Mouse (Mus musculus) myocyte (in vitro differentiated cells): ENCODE measurements around the gene Tssc4. TPM values are rescaled to one million over a fixed set of nuclear protein-coding genes. Genes with fewer than 3 reads are reported as not detected.

Experiments
- H3K27me3 ChIP-seq: one replicate; pipeline ENCODE4 v1.6.1; 2011; ENCODE audit not compliant: control insufficient read depth, insufficient read depth, insufficient read length
- H3K36me3 ChIP-seq: one replicate; pipeline ENCODE4 v1.6.1; 2011; ENCODE audit not compliant: control insufficient read depth, insufficient read depth
- H3K4me2 ChIP-seq: one replicate; pipeline ENCODE4 v1.6.1; 2011; ENCODE audit warnings: low read depth, control low read depth
- H3K4me3 ChIP-seq: one replicate; pipeline ENCODE4 v1.5.1; 2011; ENCODE audit warnings: mild to moderate bottlenecking, control low read depth, moderate library complexity
- H3K79me2 ChIP-seq: one replicate; pipeline ENCODE4 v1.6.1; 2011; ENCODE audit not compliant: control insufficient read depth, insufficient read depth
- H3ac ChIP-seq: one replicate; pipeline ENCODE4 v1.6.1; 2011; ENCODE audit not compliant: control insufficient read depth, insufficient read length
- CEBPB ChIP-seq: IDR thresholded peaks from 2 replicates; pipeline ENCODE4 v1.6.1; 2011; ENCODE audit warnings: mild to moderate bottlenecking, moderate library complexity; ENCODE audit not compliant: poor library complexity, insufficient read depth, severe bottlenecking
- E2F4 ChIP-seq: IDR thresholded peaks from one replicate; pipeline ENCODE4 v1.6.1; 2011; ENCODE audit warnings: mild to moderate bottlenecking, control low read depth, moderate library complexity; ENCODE audit not compliant: insufficient read depth
- MAX ChIP-seq: IDR thresholded peaks from one replicate; pipeline ENCODE4 v1.6.1; 2011; ENCODE audit warnings: low read depth, mild to moderate bottlenecking, control low read depth
- MYOD1 ChIP-seq, 3 experiments: IDR thresholded peaks; one replicate each; pipeline ENCODE4 v1.6.1; 2011; ENCODE audit warnings: control low read depth in 2 of 3, low read depth in 2 of 3, mild to moderate bottlenecking in 2 of 3, moderate library complexity in 1 of 3; ENCODE audit not compliant: insufficient read length in 2 of 3, control insufficient read depth in 1 of 3
- MYOG ChIP-seq, 3 experiments: IDR thresholded peaks; one replicate each; pipeline ENCODE4 v1.6.1; 2011; ENCODE audit warnings: control low read depth in 2 of 3, low read depth in 2 of 3, mild to moderate bottlenecking in 2 of 3; ENCODE audit not compliant: insufficient read length in 2 of 3, control insufficient read depth in 1 of 3, insufficient read depth in 1 of 3
- POLR2A ChIP-seq: IDR thresholded peaks from one replicate; pipeline ENCODE4 v1.6.1; 2011; ENCODE audit warnings: low read depth, mild to moderate bottlenecking, control low read depth, moderate library complexity; ENCODE audit not compliant: insufficient read length
- POLR2AphosphoS2 ChIP-seq: IDR thresholded peaks from one replicate; pipeline ENCODE4 v1.6.1; 2011; ENCODE audit warnings: low read depth, control low read depth; ENCODE audit not compliant: insufficient read length
- REST ChIP-seq: IDR thresholded peaks from one replicate; pipeline ENCODE4 v1.6.1; 2011; ENCODE audit warnings: mild to moderate bottlenecking, control low read depth, moderate library complexity; ENCODE audit not compliant: insufficient read depth, insufficient read length
- SRF ChIP-seq: IDR thresholded peaks from one replicate; pipeline ENCODE4 v1.6.1; 2011; ENCODE audit warnings: low read depth; ENCODE audit not compliant: control insufficient read depth, insufficient read length
- TCF12 ChIP-seq: IDR thresholded peaks from one replicate; pipeline ENCODE4 v1.6.1; 2011; ENCODE audit warnings: mild to moderate bottlenecking, control low read depth; ENCODE audit not compliant: poor library complexity, insufficient read depth, severe bottlenecking
- TCF3 ChIP-seq: IDR thresholded peaks from one replicate; pipeline ENCODE4 v1.6.1; 2011; ENCODE audit warnings: low read depth, control low read depth; ENCODE audit not compliant: insufficient read length
- USF1 ChIP-seq: IDR thresholded peaks from one replicate; pipeline ENCODE4 v1.6.1; 2011; ENCODE audit warnings: low read depth, mild to moderate bottlenecking, control low read depth, moderate library complexity
- polyA plus RNA-seq: library from polyadenylated mRNA; unstranded; fragments of >200 nt; fragmentation: generic; extraction: Trizol; gene quantifications from one replicate; pipeline ENCODE4 v1.2.1, GENCODE M21; 2012; ENCODE audit warnings: missing spikeins

Gene Tssc4
- polyA plus RNA-seq, 1 experiment, result 78.6 TPM

DNA sequence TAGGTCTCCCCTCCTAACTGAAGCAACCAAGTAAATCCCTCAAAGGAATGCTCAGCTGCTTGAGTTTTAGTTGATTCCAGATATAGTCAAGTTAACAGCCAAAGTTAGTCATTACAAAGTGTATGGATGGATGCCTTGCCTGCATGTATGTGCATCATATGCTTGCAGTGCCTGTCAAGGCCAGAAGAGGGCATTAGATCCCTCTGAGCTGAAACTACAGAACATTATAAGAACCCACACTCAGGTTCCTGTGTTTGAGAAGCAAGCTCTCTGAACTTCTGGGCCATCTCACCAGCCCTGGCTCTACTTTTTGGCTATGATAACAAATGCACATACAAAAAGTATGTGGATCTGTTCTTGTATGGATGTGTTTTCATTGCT is 24.2 kb upstream of the Tssc4 start:
- no peaks in the 10 kb centered on the region for H3K36me3 ChIP-seq
- H3ac ChIP-seq, result no peak overlapping the region
- TF ChIP-seq CEBPB, result no peak
- no peak for TF ChIP-seq MAX
- no peak for TF ChIP-seq TCF12
- TF ChIP-seq E2F4, result no peak
- no peak for TF ChIP-seq MYOG (IDR thresholded peaks at IDR 0.05; ENCODE audit: control insufficient read depth in 1 of 3, insufficient read depth in 1 of 3, insufficient read length in 2 of 3, low read depth in 2 of 3)
- no peak for TF ChIP-seq REST
- TF ChIP-seq POLR2A, result no peak
- H3K27me3 ChIP-seq, result no peaks in the 10 kb centered on the region
- no peak overlapping the region for H3K4me3 ChIP-seq
- H3K4me2 ChIP-seq, result no peak overlapping the region
- H3K79me2 ChIP-seq, result no peaks in the 10 kb centered on the region

DNA sequence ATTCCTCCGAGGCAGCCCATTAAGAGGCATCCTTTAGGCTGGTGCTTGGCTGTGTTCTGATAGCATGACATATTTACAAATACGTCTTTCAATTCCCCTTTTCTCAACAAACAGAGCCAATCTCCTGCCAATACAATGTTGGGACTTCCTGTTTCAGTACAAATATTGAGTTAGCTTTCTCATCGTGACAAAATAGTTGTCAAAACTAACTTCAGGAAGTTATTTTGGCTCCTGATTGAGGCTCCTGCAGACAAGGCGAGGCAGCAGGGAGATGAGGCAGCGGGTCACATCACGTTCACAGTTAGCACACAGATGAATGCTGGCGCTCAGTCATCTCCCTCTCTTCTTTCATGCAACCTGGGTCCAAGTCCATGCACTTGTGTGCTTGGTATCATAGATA is 22.7 kb upstream of the Tssc4 start:
- no peak overlapping the region for H3K4me2 ChIP-seq
- TF ChIP-seq TCF12, result no peak
- TF ChIP-seq SRF, result no peak
- H3ac ChIP-seq, result no peak overlapping the region
- no peaks in the 10 kb centered on the region for H3K27me3 ChIP-seq
- H3K36me3 ChIP-seq, result no peaks in the 10 kb centered on the region
- no peaks in the 10 kb centered on the region for H3K79me2 ChIP-seq
- no peak overlapping the region for H3K4me3 ChIP-seq

DNA sequence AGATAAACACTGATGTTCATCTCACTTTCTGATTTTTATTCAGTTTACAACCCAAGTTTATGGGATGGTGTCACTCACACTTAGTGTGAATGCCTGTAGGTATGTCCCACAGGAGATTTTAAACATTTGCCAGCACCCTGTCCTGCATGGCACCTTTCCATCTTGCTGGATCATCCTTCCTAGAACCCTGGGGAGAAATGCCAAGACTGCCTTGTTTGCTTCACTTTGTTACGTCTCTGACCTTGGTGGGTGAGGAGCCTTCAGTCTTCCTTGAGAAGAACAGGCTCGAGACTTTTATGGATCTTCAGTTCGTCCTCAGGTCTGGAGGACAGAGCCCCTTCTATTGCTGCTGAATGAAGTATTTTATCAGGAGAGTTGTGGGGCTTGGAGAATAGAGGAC is 19.7 kb upstream of the Tssc4 start:
- no peak for TF ChIP-seq POLR2A
- TF ChIP-seq TCF12, result no peak
- TF ChIP-seq USF1, result no peak
- no peak for TF ChIP-seq CEBPB
- no peak for TF ChIP-seq TCF3
- no peak for TF ChIP-seq REST
- TF ChIP-seq MYOG (IDR thresholded peaks at IDR 0.05; ENCODE audit: control insufficient read depth in 1 of 3, insufficient read depth in 1 of 3, insufficient read length in 2 of 3, low read depth in 2 of 3), result no peak
- TF ChIP-seq SRF, result no peak
- peaks cover 15% of the 10 kb centered on the region for H3K79me2 ChIP-seq
- no peak overlapping the region for H3K4me2 ChIP-seq
- no peaks in the 10 kb centered on the region for H3K36me3 ChIP-seq
- H3K27me3 ChIP-seq, result no peaks in the 10 kb centered on the region
- no peak overlapping the region for H3ac ChIP-seq
- H3K4me3 ChIP-seq, result no peak overlapping the region

DNA sequence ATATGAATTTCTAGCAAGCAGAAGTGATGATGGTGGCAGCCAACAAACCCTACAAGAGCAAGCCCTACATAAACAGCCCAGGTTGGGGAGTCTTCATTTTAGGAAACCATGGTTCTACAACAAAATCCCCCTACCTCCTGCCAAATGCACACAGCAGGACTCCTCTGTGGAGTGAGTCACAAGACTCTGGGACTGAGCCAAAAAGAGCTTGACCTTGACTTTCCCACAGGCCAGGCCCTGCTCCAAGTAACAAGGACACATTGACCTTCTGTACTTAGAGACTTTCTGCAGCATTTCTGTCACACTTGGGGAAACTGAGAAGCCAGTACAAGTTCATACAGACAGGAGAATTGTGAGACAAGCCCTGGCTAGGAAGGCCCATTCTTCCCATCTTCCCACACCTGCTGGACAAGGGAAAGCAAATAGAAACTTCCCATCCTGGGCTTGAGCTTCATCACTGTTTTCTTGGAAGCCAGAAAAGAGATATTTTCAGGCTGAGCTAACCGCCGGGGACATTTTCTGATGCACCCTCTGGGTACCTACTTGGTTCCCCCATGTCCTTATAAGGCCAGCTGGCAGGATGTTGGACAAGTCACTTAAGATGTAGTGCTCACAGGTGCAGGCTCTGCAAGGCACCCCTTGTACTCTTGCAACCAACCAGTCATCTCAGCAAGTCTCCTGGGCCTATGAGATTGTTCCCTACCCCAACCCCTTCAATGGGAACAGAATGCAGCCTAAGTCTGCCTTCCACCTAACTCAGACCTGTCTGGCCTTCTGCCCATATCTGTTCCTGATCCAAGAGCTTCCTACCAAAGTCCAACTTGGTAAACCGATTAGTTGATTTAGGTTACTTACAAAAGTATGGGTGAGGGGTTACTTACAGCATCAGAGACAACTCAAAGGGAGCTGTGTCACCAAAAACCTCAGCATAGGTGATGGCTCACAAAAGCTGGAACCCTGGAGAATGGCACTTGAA is 18.9 kb upstream of the Tssc4 start:
- TF ChIP-seq TCF3 (no peak), MYOD1 (IDR thresholded peaks at IDR 0.05; ENCODE audit: control insufficient read depth in 1 of 3, insufficient read length in 2 of 3, low read depth in 2 of 3) (peak in 1 of 3 experiments; percentile 39), SRF (peak; percentile 43)
- Histone ChIP-seq H3K4me2 (peak overlapping the region; percentile 24), H3K4me3 (no peak overlapping the region), H3K36me3 (no peaks in the 10 kb centered on the region), H3K27me3 (no peaks in the 10 kb centered on the region), H3K79me2 (peaks cover 23% of the 10 kb centered on the region), H3ac (no peak overlapping the region)

DNA sequence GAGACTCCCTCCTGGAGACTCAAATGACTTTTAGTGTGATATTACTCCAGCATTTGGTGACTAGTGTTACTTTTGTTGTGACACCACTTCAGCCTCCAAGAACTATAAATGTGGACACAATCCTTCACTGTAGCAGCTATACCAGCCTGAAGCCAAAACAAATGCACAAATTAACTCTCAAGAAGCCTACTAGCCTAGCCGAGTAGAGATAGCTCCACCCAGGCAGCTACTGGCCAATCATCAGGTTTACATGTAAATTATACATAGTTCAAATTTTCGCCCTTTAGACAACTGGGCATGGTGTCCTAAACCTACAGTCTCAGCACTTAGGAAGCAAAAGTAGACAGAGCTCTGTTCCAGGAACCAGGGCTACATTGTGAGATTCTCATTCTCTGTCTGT is 17.7 kb upstream of the Tssc4 start:
- Histone ChIP-seq H3K4me2 (no peak overlapping the region), H3ac (no peak overlapping the region), H3K79me2 (peaks cover 35% of the 10 kb centered on the region), H3K4me3 (no peak overlapping the region), H3K36me3 (no peaks in the 10 kb centered on the region), H3K27me3 (no peaks in the 10 kb centered on the region)
- TF ChIP-seq USF1 (no peak), E2F4 (no peak), MYOD1 (IDR thresholded peaks at IDR 0.05; ENCODE audit: control insufficient read depth in 1 of 3, insufficient read length in 2 of 3, low read depth in 2 of 3) (no peak), POLR2AphosphoS2 (no peak), MYOG (IDR thresholded peaks at IDR 0.05; ENCODE audit: control insufficient read depth in 1 of 3, insufficient read depth in 1 of 3, insufficient read length in 2 of 3, low read depth in 2 of 3) (no peak), POLR2A (no peak), TCF3 (no peak), SRF (no peak)
